Mouse (Mus musculus): ENCODE results near the gene Usp44.
A peak's percentile ranks its signal among the peaks of the same experiment; 100 is the strongest.
"Not testable (repeated sequence)": the region's sequence is repeated elsewhere in the genome, so short reads cannot be mapped to it uniquely, and the experiment has no call there.

Gene Usp44

GRCm38 (mm10) chr10:93830931-93831729 lies at the start of gene Usp44:
Gene Usp44, plus strand, starts transcription at chr10:93831555.
- no peak for DNase-seq (ENCODE audit: low spot score)

- DNase-seq (ENCODE audit: low spot score) = no peak
Observed at GRCm38 (mm10) chr10:93783216-93784013, 47.9 kb upstream of the Usp44 start.

GRCm38 (mm10) chr10:93799711-93800362 lies 31.5 kb upstream of the Usp44 start:
- DNase-seq (ENCODE audit: low spot score) = no peak

- DNase-seq (ENCODE audit: low spot score) = no peak
Observed at GRCm38 (mm10) chr10:93800363-93800722, 31.0 kb upstream of the Usp44 start.

- DNase-seq (ENCODE audit: low spot score) = no peak
Observed at GRCm38 (mm10) chr10:93800895-93801294, 30.5 kb upstream of the Usp44 start.

- no peak for DNase-seq (ENCODE audit: low spot score)
Observed at GRCm38 (mm10) chr10:93803199-93803598, 28.2 kb upstream of the Usp44 start.

GRCm38 (mm10) chr10:93809438-93809837 lies 21.9 kb upstream of the Usp44 start:
- DNase-seq (ENCODE audit: low spot score) = not testable (repeated sequence)

- no peak for DNase-seq (ENCODE audit: low spot score)
Observed at GRCm38 (mm10) chr10:93810590-93811185, 20.7 kb upstream of the Usp44 start.

- DNase-seq (ENCODE audit: low spot score) = no peak
Observed at GRCm38 (mm10) chr10:93812098-93812497, 19.3 kb upstream of the Usp44 start.

GRCm38 (mm10) chr10:93812774-93813415 lies 18.5 kb upstream of the Usp44 start:
- DNase-seq (ENCODE audit: low spot score) = peak; percentile 65

GRCm38 (mm10) chr10:93813755-93814154 lies 17.6 kb upstream of the Usp44 start:
- no peak for DNase-seq (ENCODE audit: low spot score)

GRCm38 (mm10) chr10:93818661-93819060 lies 12.7 kb upstream of the Usp44 start:
- peak; percentile 72 for DNase-seq (ENCODE audit: low spot score)

- DNase-seq (ENCODE audit: low spot score) = no peak
Observed at GRCm38 (mm10) chr10:93829898-93830831, 1.2 kb upstream of the Usp44 start.

GRCm38 (mm10) chr10:93831730-93832574 lies 597 bp downstream of the Usp44 start:
- no peak for DNase-seq (ENCODE audit: low spot score)

- DNase-seq (ENCODE audit: low spot score) = no peak
Observed at GRCm38 (mm10) chr10:93832811-93833210, 1.5 kb downstream of the Usp44 start.

GRCm38 (mm10) chr10:93833370-93833698 lies 2.0 kb downstream of the Usp44 start:
- DNase-seq (ENCODE audit: low spot score) = no peak

GRCm38 (mm10) chr10:93833699-93834393 lies 2.5 kb downstream of the Usp44 start:
- DNase-seq (ENCODE audit: low spot score) = no peak

- DNase-seq (ENCODE audit: low spot score) = no peak
Observed at GRCm38 (mm10) chr10:93834394-93834745, 3.0 kb downstream of the Usp44 start.

GRCm38 (mm10) chr10:93835115-93835514 lies 3.8 kb downstream of the Usp44 start:
- DNase-seq (ENCODE audit: low spot score) = not testable (repeated sequence)

Data from layer of hippocampus, adult 9-10 months (tissue).